Comparison of ENCODE assay signal across 11 mouse cellular contexts in genomic region chr15:57162401-57163343, GRCm38 (mm10).
DNase-seq lines count a peak whose midpoint lies in the region; ATAC-seq lines count a peak whose summit lies in the region.
"Had no signal": no experiment of that assay in that cellular context is flagged by ENCODE, and none has a peak within 500 bp of the region (broad histone marks: within the 10 kb centered on the region; RNA-seq: fewer than 3 reads in every experiment).

No protein-coding gene starts in this region.

- WGBS in kidney, embryonic 14.5 days = 43% methylated on average over 12 of the region's 12 CpGs
- WGBS in limb, embryonic 11.5 days = 67% methylated on average over 12 of the region's 12 CpGs
- 45% methylated on average over 12 of the region's 12 CpGs for WGBS in neural tube, embryonic 15.5 days

- H3K36me3 ChIP-seq in kidney, embryonic 14.5 days (ENCODE audit: control insufficient read depth, insufficient read depth, low read length) = no peaks in the 10 kb centered on the region
- no peaks in the 10 kb centered on the region for H3K36me3 ChIP-seq in limb, embryonic 11.5 days (ENCODE audit: control insufficient read depth, insufficient read depth, low read length)
- H3K36me3 ChIP-seq in neural tube, embryonic 15.5 days = no peaks in the 10 kb centered on the region
- H3K36me3 ChIP-seq: embryonic facial prominence, embryonic 15.5 days had no signal

- 0 out of 2 replicates have a peak, but pooled peaks have one; percentile 28 for ATAC-seq in kidney, embryonic 14.5 days (ENCODE audit: low FRiP score, low TSS enrichment)
- peak; percentile 47 for ATAC-seq in limb, embryonic 11.5 days (ENCODE audit: insufficient number of reproducible peaks, low FRiP score, low TSS enrichment, low read depth)
- peak; percentile 47; the same call in 1 of the 2 replicates for ATAC-seq in neural tube, embryonic 15.5 days (ENCODE audit: low FRiP score)

- H3K4me3 ChIP-seq in kidney, embryonic 14.5 days (ENCODE audit: low read length) = no peak overlapping the region
- H3K4me3 ChIP-seq in limb, embryonic 11.5 days (ENCODE audit: low read depth, low read length) = no peak overlapping the region
- no peak overlapping the region for H3K4me3 ChIP-seq in neural tube, embryonic 15.5 days (replicated peaks)
- H3K4me3 ChIP-seq: embryonic facial prominence, embryonic 15.5 days had no signal

- H3K9me3 ChIP-seq in kidney, embryonic 14.5 days (ENCODE audit: control insufficient read depth, low read length) = no peaks in the 10 kb centered on the region
- H3K9me3 ChIP-seq in limb, embryonic 11.5 days (ENCODE audit: control insufficient read depth, low read length) = no peaks in the 10 kb centered on the region
- no peaks in the 10 kb centered on the region for H3K9me3 ChIP-seq in neural tube, embryonic 15.5 days (replicated peaks)
- H3K9me3 ChIP-seq: embryonic facial prominence, embryonic 15.5 days had no signal

- H3K9ac ChIP-seq in kidney, embryonic 14.5 days (ENCODE audit: low read depth, low read length) = no peak overlapping the region
- H3K9ac ChIP-seq in limb, embryonic 11.5 days (ENCODE audit: low read length) = no peak overlapping the region
- no peak overlapping the region for H3K9ac ChIP-seq in neural tube, embryonic 15.5 days (replicated peaks)
- H3K9ac ChIP-seq: embryonic facial prominence, embryonic 15.5 days had no signal

- H3K27me3 ChIP-seq in kidney, embryonic 14.5 days (ENCODE audit: control insufficient read depth, insufficient read depth, low read length) = no peaks in the 10 kb centered on the region
- H3K27me3 ChIP-seq in limb, embryonic 11.5 days (ENCODE audit: control insufficient read depth, insufficient read depth, low read length) = no peaks in the 10 kb centered on the region
- H3K27me3 ChIP-seq in neural tube, embryonic 15.5 days (replicated peaks) = no peaks in the 10 kb centered on the region
- H3K27me3 ChIP-seq: embryonic facial prominence, embryonic 15.5 days had no signal

- H3K4me2 ChIP-seq in kidney, embryonic 14.5 days (replicated peaks; ENCODE audit: low read depth, low read length) = no peak overlapping the region
- no peak overlapping the region for H3K4me2 ChIP-seq in limb, embryonic 11.5 days (ENCODE audit: low read depth, severe bottlenecking)
- H3K4me2 ChIP-seq in neural tube, embryonic 15.5 days = no peak overlapping the region
- H3K4me2 ChIP-seq: embryonic facial prominence, embryonic 15.5 days had no signal

- no peaks in the 10 kb centered on the region for H3K4me1 ChIP-seq in kidney, embryonic 14.5 days (ENCODE audit: control insufficient read depth, insufficient read depth, low read length)
- H3K4me1 ChIP-seq in limb, embryonic 11.5 days (ENCODE audit: control insufficient read depth, insufficient read depth, low read length) = no peaks in the 10 kb centered on the region
- no peaks in the 10 kb centered on the region for H3K4me1 ChIP-seq in neural tube, embryonic 15.5 days

- no peak for DNase-seq in kidney, postnatal 25 days
- peak; percentile 60 for DNase-seq in fibroblast of lung, adult 2 months (ENCODE audit: low read depth)
- DNase-seq in limb, embryonic 11.5 days (ENCODE audit: low spot score) = no peak
- no peak for DNase-seq in thymus, postnatal 36 days
- DNase-seq in kidney, postnatal 14 days = no peak
- no peak for DNase-seq in layer of hippocampus, adult 9-11 months
- DNase-seq: right cerebral cortex, postnatal 25 days; thymus, postnatal 14 days had no signal

- no peak overlapping the region for H3K27ac ChIP-seq in kidney, embryonic 14.5 days (ENCODE audit: low read depth, low read length)
- H3K27ac ChIP-seq in limb, embryonic 11.5 days (replicated peaks; ENCODE audit: low read depth, low read length) = peak overlapping the region; percentile 79
- H3K27ac ChIP-seq in neural tube, embryonic 15.5 days (replicated peaks) = 0 out of 2 replicates have a peak overlapping the region, but pooled peaks have one; percentile 7
- H3K27ac ChIP-seq: embryonic facial prominence, embryonic 15.5 days had no signal
